Mouse (Mus musculus) megakaryocyte, embryonic 14.5 days (primary cell): Measurements from ENCODE around the gene Agpat2. TPM values are rescaled to one million over a fixed set of nuclear protein-coding genes. Genes with fewer than 3 reads are reported as not detected.

Experiments
- H3K27me3 ChIP-seq: replicated peaks from 2 replicates; pipeline ENCODE3; 2012; ENCODE audit warnings: inconsistent platforms
- H3K36me3 ChIP-seq: replicated peaks from 2 replicates; pipeline ENCODE3; 2012; ENCODE audit warnings: low read length, inconsistent platforms, mixed read lengths
- H3K4me1 ChIP-seq: 2 replicates; pipeline ENCODE4 v1.6.1; 2012; ENCODE audit warnings: inconsistent platforms
- H3K4me3 ChIP-seq: replicated peaks from 2 replicates; pipeline ENCODE3; 2012; ENCODE audit warnings: moderate library complexity, mild to moderate bottlenecking, inconsistent platforms
- H3K9me3 ChIP-seq: 2 replicates; pipeline ENCODE4 v1.6.1; 2012; ENCODE audit warnings: inconsistent platforms
- FLI1 ChIP-seq: IDR thresholded peaks from 2 replicates; pipeline ENCODE4 v1.6.1; 2012; ENCODE audit warnings: low read length, inconsistent platforms, mixed read lengths
- GATA1 ChIP-seq: IDR thresholded peaks from 3 replicates; pipeline ENCODE4 v1.6.1; 2012; ENCODE audit warnings: mixed read lengths, low read length, inconsistent platforms, borderline replicate concordance
- polyA plus RNA-seq: library from polyadenylated mRNA; stranded (reverse); fragments of >175 nt; gene quantifications from 2 replicates; pipeline ENCODE4 v1.2.3, GENCODE M21; 2012; ENCODE audit warnings: low replicate concordance; ENCODE audit not compliant: insufficient read depth

Gene Agpat2
- polyA plus RNA-seq, 1 experiment: 34.1 TPM

GRCm38 (mm10) chr2:26626081-26626480, 21.9 kb upstream of the Agpat2 start:
- H3K4me1 ChIP-seq: peaks cover 42% of the 10 kb centered on the region
- H3K36me3 ChIP-seq: no peaks in the 10 kb centered on the region
- peaks cover 37% of the 10 kb centered on the region for H3K27me3 ChIP-seq
- TF ChIP-seq FLI1 (no peak), GATA1 (no peak)
- no peak overlapping the region for H3K4me3 ChIP-seq
- no peaks in the 10 kb centered on the region for H3K9me3 ChIP-seq

- Histone ChIP-seq H3K9me3 (no peaks in the 10 kb centered on the region), H3K4me1 (peaks cover 42% of the 10 kb centered on the region), H3K36me3 (no peaks in the 10 kb centered on the region), H3K4me3 (peak overlapping the region; percentile 25), H3K27me3 (peaks cover 35% of the 10 kb centered on the region)
- no peak for TF ChIP-seq GATA1
- TF ChIP-seq FLI1: no peak
Measured at GRCm38 (mm10) chr2:26625419-26625818, 21.2 kb upstream of the Agpat2 start.

DNA sequence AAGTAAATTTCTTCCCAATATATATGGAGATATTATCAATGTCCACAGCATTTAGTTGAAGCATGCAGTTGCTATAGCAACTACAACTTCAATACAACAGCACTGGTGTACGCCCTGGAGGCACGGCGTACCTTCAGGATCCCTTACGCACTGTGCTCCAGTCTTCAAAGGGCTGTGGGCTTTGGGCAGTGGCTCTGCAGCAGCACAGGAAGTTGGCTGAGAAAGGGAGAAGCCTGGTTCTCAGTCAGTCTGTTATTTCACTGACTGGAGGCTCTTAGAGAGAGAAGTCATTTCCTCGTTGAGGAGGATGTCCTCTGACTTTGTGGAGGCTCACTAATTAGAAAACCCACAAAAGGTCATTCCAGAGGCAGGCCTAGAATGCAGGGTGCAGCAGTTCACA, 18.8 kb upstream of the Agpat2 start:
- Histone ChIP-seq H3K9me3 (no peaks in the 10 kb centered on the region), H3K4me3 (peak overlapping the region; percentile 39), H3K36me3 (no peaks in the 10 kb centered on the region), H3K27me3 (peaks cover 28% of the 10 kb centered on the region), H3K4me1 (peaks cover 33% of the 10 kb centered on the region)
- TF ChIP-seq GATA1 (no peak), FLI1 (no peak)

DNA sequence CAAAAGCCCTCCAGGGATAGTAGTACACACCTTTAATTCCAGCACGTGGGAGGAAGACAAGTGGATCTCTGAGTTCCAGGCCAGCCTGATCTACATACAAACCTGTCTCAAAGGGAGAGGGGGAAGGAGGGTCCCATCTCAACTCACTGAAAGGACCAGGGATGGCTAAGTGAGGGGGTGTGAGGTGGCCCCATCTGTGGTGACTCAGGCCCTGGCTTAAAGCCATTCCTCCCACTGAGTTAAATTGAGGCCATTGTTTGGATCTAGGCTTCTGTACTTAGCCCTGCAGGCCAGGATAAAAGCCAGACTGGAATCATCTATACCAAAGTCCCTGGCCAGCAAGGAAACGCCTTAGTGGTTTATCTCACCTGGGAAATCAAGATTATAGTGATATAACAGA, 17.0 kb upstream of the Agpat2 start:
- no peaks in the 10 kb centered on the region for H3K36me3 ChIP-seq
- H3K9me3 ChIP-seq: peaks cover 3% of the 10 kb centered on the region; the same call in 1 of the 2 replicates
- no peak overlapping the region for H3K4me3 ChIP-seq
- peaks cover 35% of the 10 kb centered on the region for H3K4me1 ChIP-seq
- H3K27me3 ChIP-seq: peaks cover 26% of the 10 kb centered on the region
- TF ChIP-seq GATA1: no peak
- TF ChIP-seq FLI1: no peak

DNA sequence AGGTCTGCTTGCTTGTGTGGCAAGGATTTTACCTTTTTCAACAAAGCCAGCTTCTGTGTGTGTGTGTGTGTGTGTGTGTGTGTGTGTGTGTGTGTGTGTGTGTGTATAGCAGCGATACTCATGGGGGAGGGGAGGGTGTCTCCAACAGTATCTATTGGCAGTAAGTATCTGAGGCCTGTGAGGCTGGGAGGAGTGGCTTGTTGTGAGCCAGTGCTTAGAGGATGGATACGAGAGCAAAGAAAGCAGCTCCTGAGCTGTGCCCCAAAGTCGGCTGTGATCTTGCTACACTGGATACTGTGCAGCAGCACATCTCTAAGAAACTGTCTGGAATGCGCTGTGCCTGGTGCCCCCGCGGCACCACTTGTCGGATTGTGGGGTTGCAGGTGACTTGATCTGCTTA, 13.7 kb upstream of the Agpat2 start:
- H3K27me3 ChIP-seq: peaks cover 36% of the 10 kb centered on the region
- TF ChIP-seq FLI1 (no peak), GATA1 (no peak)
- H3K36me3 ChIP-seq: no peaks in the 10 kb centered on the region
- peaks cover 42% of the 10 kb centered on the region for H3K4me1 ChIP-seq
- no peak overlapping the region for H3K4me3 ChIP-seq
- H3K9me3 ChIP-seq: peaks cover 3% of the 10 kb centered on the region; the same call in 1 of the 2 replicates

- peaks cover 42% of the 10 kb centered on the region for H3K4me1 ChIP-seq
- peaks cover 3% of the 10 kb centered on the region; the same call in 1 of the 2 replicates for H3K9me3 ChIP-seq
- H3K27me3 ChIP-seq: peaks cover 36% of the 10 kb centered on the region
- TF ChIP-seq GATA1: no peak
- no peak for TF ChIP-seq FLI1
- no peaks in the 10 kb centered on the region for H3K36me3 ChIP-seq
- no peak overlapping the region for H3K4me3 ChIP-seq
Measured at GRCm38 (mm10) chr2:26617331-26617730, 13.1 kb upstream of the Agpat2 start.

- no peak for TF ChIP-seq GATA1
- peaks cover 33% of the 10 kb centered on the region for H3K27me3 ChIP-seq
Measured at GRCm38 (mm10) chr2:26615459-26616124, 11.4 kb upstream of the Agpat2 start.

GRCm38 (mm10) chr2:26614903-26615302, 10.7 kb upstream of the Agpat2 start:
- Histone ChIP-seq H3K9me3 (peaks cover 3% of the 10 kb centered on the region; the same call in 1 of the 2 replicates), H3K27me3 (peaks cover 38% of the 10 kb centered on the region), H3K4me1 (peaks cover 49% of the 10 kb centered on the region), H3K36me3 (no peaks in the 10 kb centered on the region), H3K4me3 (no peak overlapping the region)
- no peak for TF ChIP-seq GATA1
- no peak for TF ChIP-seq FLI1

More at GRCm38 (mm10) chr2:26615459-26616124, 11.4 kb upstream of the Agpat2 start:
- peak overlapping the region; percentile 6 for H3K4me3 ChIP-seq
- peaks cover 3% of the 10 kb centered on the region; the same call in 1 of the 2 replicates for H3K9me3 ChIP-seq
- no peaks in the 10 kb centered on the region for H3K36me3 ChIP-seq
- peaks cover 49% of the 10 kb centered on the region for H3K4me1 ChIP-seq

DNA sequence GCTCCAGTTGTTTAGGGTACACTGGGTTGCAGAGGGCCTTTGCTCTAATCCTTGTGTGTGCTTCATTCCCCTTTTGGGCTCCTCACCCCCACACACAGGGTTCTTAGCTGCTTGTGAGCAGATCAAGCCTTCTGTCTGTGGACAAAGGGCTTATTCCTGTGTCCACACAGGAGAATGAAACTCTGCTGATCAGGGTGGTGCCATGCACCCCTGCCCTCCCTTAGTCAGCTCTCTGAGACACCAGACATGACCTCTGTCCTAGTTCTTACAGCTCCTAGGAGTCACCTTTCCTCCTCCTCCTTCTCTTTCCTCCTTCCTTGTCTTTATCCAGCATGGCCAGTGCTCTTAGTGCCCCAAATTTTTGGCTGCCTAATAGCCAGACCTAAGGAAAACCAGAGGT, 7.7 kb upstream of the Agpat2 start:
- Histone ChIP-seq H3K4me3 (no peak overlapping the region), H3K9me3 (peaks cover 3% of the 10 kb centered on the region; the same call in 1 of the 2 replicates), H3K36me3 (no peaks in the 10 kb centered on the region), H3K27me3 (peaks cover 43% of the 10 kb centered on the region), H3K4me1 (peaks cover 56% of the 10 kb centered on the region)
- no peak for TF ChIP-seq GATA1
- TF ChIP-seq FLI1: no peak

- H3K4me3 ChIP-seq: no peak overlapping the region
- TF ChIP-seq GATA1 (no peak), FLI1 (no peak)
- H3K36me3 ChIP-seq: no peaks in the 10 kb centered on the region
- peaks cover 49% of the 10 kb centered on the region for H3K27me3 ChIP-seq
- H3K4me1 ChIP-seq: peaks cover 64% of the 10 kb centered on the region
- no peaks in the 10 kb centered on the region for H3K9me3 ChIP-seq
Measured at GRCm38 (mm10) chr2:26611054-26611453, 6.8 kb upstream of the Agpat2 start.
